Mouse (Mus musculus) splenic B cell, adult 2 months (primary cell): Measurements from ENCODE around the gene Slc25a42.
"Not testable (repeated sequence)": the region's sequence is repeated elsewhere in the genome, so short reads cannot be mapped to it uniquely, and the experiment has no call there.

ENCODE experiments used
- DNase-seq: peaks from one replicate; pipeline ENCODE4 v3.0.0-alpha.2; 2011; ENCODE audit warnings: low read depth, low spot score
- H3K27me3 ChIP-seq: 2 replicates; pipeline ENCODE4 v1.6.1; 2012; ENCODE audit warnings: mild to moderate bottlenecking, low read length, moderate library complexity, mixed read lengths; ENCODE audit not compliant: control insufficient read depth, poor library complexity, insufficient read depth, severe bottlenecking
- H3K36me3 ChIP-seq: 2 replicates; pipeline ENCODE4 v1.6.1; 2012; ENCODE audit warnings: mild to moderate bottlenecking, low read length, moderate library complexity, mixed read lengths; ENCODE audit not compliant: control insufficient read depth, poor library complexity, insufficient read depth, severe bottlenecking

The Slc25a42 gene

GRCm38 (mm10) chr8:70222041-70222440, 9.9 kb upstream of the Slc25a42 start:
- H3K27me3 ChIP-seq, result no peaks in the 10 kb centered on the region
- no peak for DNase-seq

GRCm38 (mm10) chr8:70220911-70221310, 8.8 kb upstream of the Slc25a42 start:
- no peaks in the 10 kb centered on the region for H3K27me3 ChIP-seq
- H3K36me3 ChIP-seq, result 0 out of 2 replicates have a peak, but pooled peaks cover 1% of the 10 kb centered on the region
- DNase-seq, result no peak

More at GRCm38 (mm10) chr8:70222041-70222440, 9.9 kb upstream of the Slc25a42 start:
- 0 out of 2 replicates have a peak, but pooled peaks cover 1% of the 10 kb centered on the region for H3K36me3 ChIP-seq

GRCm38 (mm10) chr8:70220236-70220840, 8.2 kb upstream of the Slc25a42 start:
- Histone ChIP-seq H3K27me3 (no peaks in the 10 kb centered on the region), H3K36me3 (0 out of 2 replicates have a peak, but pooled peaks cover 1% of the 10 kb centered on the region)
- no peak for DNase-seq

- Histone ChIP-seq H3K36me3 (no peaks in the 10 kb centered on the region), H3K27me3 (no peaks in the 10 kb centered on the region)
- no peak for DNase-seq
Measured at GRCm38 (mm10) chr8:70219107-70219684, 7.1 kb upstream of the Slc25a42 start.

- no peaks in the 10 kb centered on the region for H3K36me3 ChIP-seq
- no peak for DNase-seq
Measured at GRCm38 (mm10) chr8:70217441-70217840, 5.3 kb upstream of the Slc25a42 start.

GRCm38 (mm10) chr8:70216566-70216965, 4.5 kb upstream of the Slc25a42 start:
- DNase-seq, result no peak

More at GRCm38 (mm10) chr8:70217441-70217840, 5.3 kb upstream of the Slc25a42 start:
- H3K27me3 ChIP-seq, result no peaks in the 10 kb centered on the region

GRCm38 (mm10) chr8:70216161-70216560, 4.1 kb upstream of the Slc25a42 start:
- H3K27me3 ChIP-seq, H3K36me3 ChIP-seq, DNase-seq: not testable (repeated sequence)

More at GRCm38 (mm10) chr8:70216566-70216965, 4.5 kb upstream of the Slc25a42 start:
- Histone ChIP-seq H3K36me3 (no peaks in the 10 kb centered on the region), H3K27me3 (no peaks in the 10 kb centered on the region)

- Histone ChIP-seq H3K36me3 (no peaks in the 10 kb centered on the region), H3K27me3 (no peaks in the 10 kb centered on the region)
- no peak for DNase-seq
Measured at GRCm38 (mm10) chr8:70215092-70215491, 3.0 kb upstream of the Slc25a42 start.

- Histone ChIP-seq H3K27me3 (no peaks in the 10 kb centered on the region), H3K36me3 (no peaks in the 10 kb centered on the region)
- DNase-seq, result no peak
Measured at GRCm38 (mm10) chr8:70214411-70214810, 2.3 kb upstream of the Slc25a42 start.

- H3K36me3 ChIP-seq, result no peaks in the 10 kb centered on the region
- no peak for DNase-seq
Measured at GRCm38 (mm10) chr8:70211726-70212111, 386 bp downstream of the Slc25a42 start.

GRCm38 (mm10) chr8:70211275-70211674, 830 bp downstream of the Slc25a42 start:
- DNase-seq, result no peak
- H3K27me3 ChIP-seq, result no peaks in the 10 kb centered on the region

More at GRCm38 (mm10) chr8:70211726-70212111, 386 bp downstream of the Slc25a42 start:
- no peaks in the 10 kb centered on the region for H3K27me3 ChIP-seq

GRCm38 (mm10) chr8:70210538-70210937, 1.6 kb downstream of the Slc25a42 start:
- H3K27me3 ChIP-seq, result no peaks in the 10 kb centered on the region
- H3K36me3 ChIP-seq, result no peaks in the 10 kb centered on the region
- DNase-seq, result no peak

More at GRCm38 (mm10) chr8:70211275-70211674, 830 bp downstream of the Slc25a42 start:
- no peaks in the 10 kb centered on the region for H3K36me3 ChIP-seq

GRCm38 (mm10) chr8:70208130-70208529, 4.0 kb downstream of the Slc25a42 start:
- Histone ChIP-seq H3K36me3 (no peaks in the 10 kb centered on the region), H3K27me3 (no peaks in the 10 kb centered on the region)
- no peak for DNase-seq

- no peaks in the 10 kb centered on the region for H3K36me3 ChIP-seq
- no peaks in the 10 kb centered on the region for H3K27me3 ChIP-seq
- no peak for DNase-seq
Measured at GRCm38 (mm10) chr8:70204757-70205156, 7.3 kb downstream of the Slc25a42 start.

GRCm38 (mm10) chr8:70203072-70203471, 9.0 kb downstream of the Slc25a42 start:
- Histone ChIP-seq H3K27me3 (no peaks in the 10 kb centered on the region), H3K36me3 (no peaks in the 10 kb centered on the region)
- DNase-seq, result no peak
